Mouse (Mus musculus) layer of hippocampus, adult 9-10 months (tissue): ENCODE data around the gene Adgrl3.

ENCODE experiments used
- DNase-seq: peaks from one replicate; pipeline ENCODE4 v3.0.0; 2022; ENCODE audit warnings: low spot score

Adgrl3 gene

GRCm38 (mm10) chr5:81019590-81020254 is at the start of gene Adgrl3:
Gene Adgrl3 (plus strand): TSS chr5:81020138.
- DNase-seq: no peak

GRCm38 (mm10) chr5:81019166-81019565 is 772 bp upstream of the Adgrl3 start:
- DNase-seq: no peak

GRCm38 (mm10) chr5:81020281-81021005 is 505 bp downstream of the Adgrl3 start:
- no peak for DNase-seq

- DNase-seq: no peak
These were observed 1.0 kb downstream of the Adgrl3 start for GRCm38 (mm10) chr5:81021006-81021320.

GRCm38 (mm10) chr5:81021331-81021863 is 1.5 kb downstream of the Adgrl3 start:
- DNase-seq: no peak

GRCm38 (mm10) chr5:81021864-81022305 is 1.9 kb downstream of the Adgrl3 start:
- no peak for DNase-seq

- no peak for DNase-seq
These were observed 2.6 kb downstream of the Adgrl3 start for GRCm38 (mm10) chr5:81022306-81023071.

GRCm38 (mm10) chr5:81023923-81024715 is 4.2 kb downstream of the Adgrl3 start:
- no peak for DNase-seq

GRCm38 (mm10) chr5:81028875-81029274 is 8.9 kb downstream of the Adgrl3 start:
- no peak for DNase-seq

- DNase-seq: no peak
These were observed 17.2 kb downstream of the Adgrl3 start for GRCm38 (mm10) chr5:81037091-81037490.

- DNase-seq: no peak
These were observed 23.9 kb downstream of the Adgrl3 start for GRCm38 (mm10) chr5:81043875-81044274.

GRCm38 (mm10) chr5:81046128-81046527 is 26.2 kb downstream of the Adgrl3 start:
- no peak for DNase-seq

- no peak for DNase-seq
These were observed 34.7 kb downstream of the Adgrl3 start for GRCm38 (mm10) chr5:81054628-81055027.

- no peak for DNase-seq
These were observed 35.3 kb downstream of the Adgrl3 start for GRCm38 (mm10) chr5:81055253-81055652.

- no peak for DNase-seq
These were observed 38.2 kb downstream of the Adgrl3 start for GRCm38 (mm10) chr5:81058122-81058521.

GRCm38 (mm10) chr5:81060950-81061349 is 41.0 kb downstream of the Adgrl3 start:
- no peak for DNase-seq

- no peak for DNase-seq
These were observed 41.4 kb downstream of the Adgrl3 start for GRCm38 (mm10) chr5:81061386-81061785.

- DNase-seq: no peak
These were observed 44.1 kb downstream of the Adgrl3 start for GRCm38 (mm10) chr5:81064026-81064425.

- DNase-seq: no peak
These were observed 48.2 kb downstream of the Adgrl3 start for GRCm38 (mm10) chr5:81068173-81068572.

- no peak for DNase-seq
These were observed 48.9 kb downstream of the Adgrl3 start for GRCm38 (mm10) chr5:81068839-81069238.

GRCm38 (mm10) chr5:81072888-81073287 is 53.0 kb downstream of the Adgrl3 start:
- no peak for DNase-seq

- no peak for DNase-seq
These were observed 53.9 kb downstream of the Adgrl3 start for GRCm38 (mm10) chr5:81073875-81074274.
